Mouse (Mus musculus): Measurements from ENCODE around the gene Jpt1.
"Not testable (repeated sequence)": the region's sequence is repeated elsewhere in the genome, so short reads cannot be mapped to it uniquely, and the experiment has no call there.

The Jpt1 gene

DNA sequence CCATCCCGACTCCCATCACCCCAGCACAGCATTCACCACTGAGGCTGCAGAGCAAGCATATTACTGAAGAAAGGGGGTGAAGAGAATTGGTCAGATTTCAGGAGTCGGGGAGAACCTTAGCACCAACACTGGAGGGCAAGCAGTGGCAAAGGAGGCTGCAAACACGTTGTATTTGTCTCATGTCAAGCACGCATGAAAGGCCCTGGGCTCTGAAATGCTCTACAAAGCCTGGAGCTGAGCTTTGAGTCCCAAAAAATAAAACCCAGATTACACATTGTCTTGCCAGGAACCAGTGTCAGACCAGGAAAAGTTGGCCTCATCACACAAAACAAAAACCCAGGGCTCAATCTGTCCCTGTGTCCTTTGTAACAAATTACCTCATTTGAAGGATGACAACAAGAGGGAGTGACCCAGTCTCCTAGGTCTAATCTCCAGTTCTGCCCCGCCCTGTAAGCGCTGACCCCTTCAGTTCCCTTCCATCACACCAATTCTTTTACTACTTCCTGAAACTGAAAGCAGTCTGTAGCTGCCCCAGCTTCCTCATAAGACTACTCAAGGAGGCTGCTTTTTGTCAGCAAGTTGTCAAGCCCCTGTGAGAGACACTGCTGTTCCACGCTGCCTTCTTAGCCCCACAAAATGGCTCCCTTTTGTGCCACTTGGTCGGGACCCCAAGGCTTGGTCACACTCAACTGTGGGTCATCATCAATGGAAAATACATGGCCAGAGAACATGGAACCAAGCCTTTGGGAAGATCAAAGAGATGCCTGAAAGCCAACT is 1.6 kb downstream of the Jpt1 start:
- peak; percentile 74 to 79 for DNase-seq (ENCODE audit: low spot score in 2 of 2)

DNA sequence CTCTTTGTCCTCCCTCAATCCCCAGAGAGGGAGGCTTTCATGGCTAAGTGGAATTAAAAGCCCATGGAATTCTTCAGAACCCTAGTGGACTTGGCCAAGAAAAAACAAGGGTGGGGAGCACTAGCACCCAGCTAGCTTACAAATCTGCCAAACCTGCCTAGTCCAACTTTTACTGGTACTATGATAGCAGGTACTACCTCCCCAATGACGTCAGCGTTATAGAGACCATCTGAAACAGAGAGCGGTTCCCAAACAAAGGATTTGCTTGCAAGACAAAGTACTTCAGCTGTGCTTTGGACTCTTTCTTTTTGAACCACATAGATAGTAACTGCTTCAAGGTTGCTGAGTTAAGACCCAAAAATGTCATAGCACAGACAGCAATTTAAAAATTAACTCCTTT is 2.2 kb downstream of the Jpt1 start:
- DNase-seq (ENCODE audit: low spot score in 2 of 2): no peak

DNA sequence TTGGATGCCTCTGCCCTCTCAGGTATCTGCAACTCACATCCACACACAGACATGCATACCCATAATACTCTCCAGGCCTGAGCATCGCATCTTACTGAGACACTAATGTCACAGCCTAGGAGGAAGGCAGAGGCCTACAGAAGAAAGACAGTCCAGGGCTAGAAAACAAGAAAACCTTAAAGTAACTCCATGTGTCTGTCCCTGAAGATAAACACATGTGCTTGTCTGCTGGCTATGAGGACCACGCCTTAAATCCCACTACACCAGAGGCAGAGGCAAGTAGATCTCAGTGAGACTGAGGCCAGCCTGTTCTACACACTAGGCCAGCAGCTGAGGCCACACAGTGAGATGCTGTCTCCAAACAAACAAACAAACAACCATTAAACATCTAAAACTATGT is 3.1 kb downstream of the Jpt1 start:
- DNase-seq (ENCODE audit: low spot score in 2 of 2): peak in 1 of 2 experiments; percentile 42

DNA sequence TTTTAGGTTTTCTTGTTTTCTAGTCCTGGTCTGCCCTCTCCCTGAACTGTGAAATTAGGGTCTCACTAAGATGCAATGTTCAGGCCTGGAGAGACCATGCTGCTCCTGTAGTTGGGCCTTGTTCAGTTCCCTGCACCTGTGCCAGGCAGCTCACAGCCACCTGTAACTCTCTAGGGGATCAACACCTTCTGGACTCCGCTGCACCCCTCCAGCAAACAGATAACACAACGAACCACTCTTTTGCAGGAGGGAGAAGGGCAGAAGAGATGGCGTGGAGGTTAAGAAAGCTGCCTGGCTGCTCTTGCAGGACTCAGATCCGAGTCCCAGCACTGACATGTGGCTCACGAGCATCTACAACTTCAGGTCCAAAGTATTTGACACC is 3.7 kb downstream of the Jpt1 start:
- no peak for DNase-seq (ENCODE audit: low spot score in 2 of 2)

DNA sequence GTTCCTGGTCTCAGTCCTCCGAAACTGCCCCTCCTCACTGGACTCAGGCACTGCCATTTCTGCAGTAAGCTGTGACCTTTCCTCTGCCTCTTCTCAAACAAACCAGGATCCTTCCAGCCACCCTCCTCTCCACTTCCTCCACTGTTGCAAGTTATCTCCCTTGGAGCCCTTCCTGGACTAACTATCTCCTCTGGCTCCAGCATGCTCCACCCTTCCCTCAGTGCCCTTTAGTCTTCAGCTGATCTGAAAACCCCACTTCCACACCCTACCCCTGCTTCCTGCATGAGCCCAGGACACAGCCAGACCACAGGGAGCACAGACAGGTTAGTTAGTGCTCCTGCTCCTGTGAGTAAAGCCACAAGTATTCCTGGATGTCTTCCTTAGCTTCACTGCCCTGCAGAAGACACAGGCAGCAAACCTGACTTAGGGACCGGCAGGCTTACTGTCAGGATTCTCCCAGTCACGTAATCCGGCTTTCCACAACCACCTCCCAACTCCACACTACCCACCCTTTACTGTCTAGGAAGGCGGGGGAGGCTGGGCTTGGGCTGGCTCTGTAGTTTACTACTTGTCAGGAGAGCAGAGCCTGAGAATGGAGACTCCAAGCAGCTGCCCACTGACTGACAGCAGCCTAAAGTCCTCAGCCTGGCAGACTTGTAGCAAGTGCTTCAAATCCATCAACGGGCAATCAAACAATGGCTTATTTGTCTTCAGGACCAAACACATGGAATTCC is 4.2 kb downstream of the Jpt1 start:
- DNase-seq (ENCODE audit: low spot score in 2 of 2): peak in 1 of 2 experiments; percentile 41

DNA sequence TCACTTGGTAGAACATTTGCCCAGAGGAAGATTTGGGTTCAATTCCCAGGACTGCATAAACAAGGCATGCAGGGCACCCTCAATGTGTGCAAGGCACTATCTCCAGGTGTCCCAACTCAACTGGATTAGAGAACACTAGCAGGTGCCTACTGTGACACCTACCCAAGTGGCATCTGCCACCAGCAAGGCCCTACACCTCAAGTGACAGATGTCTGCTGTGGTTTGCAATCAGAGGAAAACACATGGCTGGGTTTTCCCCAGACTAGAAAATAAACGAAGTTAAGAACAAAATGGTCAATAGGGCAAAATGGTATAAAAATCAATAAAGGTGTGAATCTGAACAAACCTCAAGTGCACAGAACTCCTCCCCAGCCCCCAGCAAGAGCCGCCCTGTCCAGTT is 6.1 kb downstream of the Jpt1 start:
- peak; percentile 37 to 45 for DNase-seq (ENCODE audit: low spot score in 2 of 2)

DNA sequence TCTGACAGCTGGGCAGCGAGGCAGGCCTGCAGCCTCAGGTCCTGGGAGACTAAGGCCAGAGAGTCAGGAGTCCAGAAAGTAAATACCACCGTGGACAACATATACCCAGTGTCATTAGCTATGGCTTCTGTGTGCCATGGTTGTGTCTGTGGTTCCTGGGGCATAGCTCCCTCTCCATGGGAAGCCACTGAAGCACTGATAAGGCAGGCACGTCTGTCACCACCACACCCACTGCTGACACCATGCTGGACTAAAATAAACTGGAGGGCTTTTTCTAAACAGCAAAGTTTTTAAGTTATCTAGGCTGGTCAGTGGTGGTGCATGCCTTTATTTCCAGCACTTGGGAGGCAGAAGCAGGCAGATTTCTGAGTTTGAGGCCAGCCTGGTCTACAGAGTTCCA is 7.6 kb downstream of the Jpt1 start:
- peak in 1 of 2 experiments; percentile 48 for DNase-seq (ENCODE audit: low spot score in 2 of 2)

DNA sequence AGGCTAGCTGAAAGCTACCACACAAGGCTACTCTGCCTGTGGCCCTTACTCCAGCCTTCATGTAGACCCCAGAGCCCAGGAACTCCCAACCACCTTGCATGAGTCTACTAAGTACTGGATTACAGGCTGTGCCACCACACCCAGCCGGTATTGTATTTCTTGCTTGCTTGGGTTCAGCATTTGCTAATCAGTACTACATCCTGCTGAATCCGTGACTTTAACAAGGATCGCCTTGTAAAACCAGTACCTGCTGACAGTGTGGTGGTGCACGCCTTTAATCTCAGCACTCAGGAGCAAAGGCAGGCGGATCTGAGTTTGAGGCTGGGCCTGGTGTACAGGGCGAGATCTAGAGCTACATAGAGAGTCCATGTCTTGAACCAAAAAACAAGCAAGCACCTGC is 11.6 kb downstream of the Jpt1 start:
- no peak for DNase-seq (ENCODE audit: low spot score in 2 of 2)

DNA sequence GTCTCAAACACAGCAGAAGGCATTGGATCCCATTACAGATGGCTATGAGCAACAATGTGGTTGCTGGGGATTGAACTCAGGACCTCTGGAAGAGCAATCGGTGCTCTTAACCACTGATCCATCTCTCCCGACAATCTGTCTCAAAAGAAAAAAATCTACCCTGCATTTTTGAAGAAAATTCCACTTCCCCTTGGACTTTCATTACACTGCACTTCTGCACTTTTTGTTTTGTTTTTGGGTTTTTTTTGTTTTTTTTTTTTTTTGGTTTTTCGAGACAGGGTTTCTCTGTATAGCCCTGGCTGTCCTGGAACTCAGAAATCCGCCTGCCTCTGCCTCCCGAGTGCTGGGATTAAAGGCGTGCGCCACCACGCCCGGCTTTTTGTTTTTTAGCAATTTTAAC is 17.6 kb downstream of the Jpt1 start:
- not testable (repeated sequence) for DNase-seq (ENCODE audit: low spot score in 2 of 2)

DNA sequence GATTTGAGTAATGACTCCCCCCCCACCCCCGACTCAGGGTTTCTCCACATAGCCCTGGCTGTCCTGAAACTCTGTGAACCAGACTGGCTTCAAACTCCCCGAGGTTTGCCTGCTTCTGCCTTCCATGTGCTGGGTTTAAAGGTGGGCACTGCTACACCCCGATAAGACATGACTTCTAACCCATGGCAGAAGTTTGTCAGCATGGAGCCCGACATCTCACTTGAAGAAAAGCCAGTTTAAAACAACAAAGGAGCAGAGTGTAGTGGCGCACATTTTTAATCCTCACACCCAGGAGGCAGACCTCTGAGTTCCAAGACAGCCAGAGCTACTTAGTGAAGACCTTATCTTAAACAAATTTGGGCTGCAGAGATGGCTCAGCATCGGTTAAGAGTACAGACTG is 21.8 kb downstream of the Jpt1 start:
- no peak for DNase-seq (ENCODE audit: low spot score in 2 of 2)

DNA sequence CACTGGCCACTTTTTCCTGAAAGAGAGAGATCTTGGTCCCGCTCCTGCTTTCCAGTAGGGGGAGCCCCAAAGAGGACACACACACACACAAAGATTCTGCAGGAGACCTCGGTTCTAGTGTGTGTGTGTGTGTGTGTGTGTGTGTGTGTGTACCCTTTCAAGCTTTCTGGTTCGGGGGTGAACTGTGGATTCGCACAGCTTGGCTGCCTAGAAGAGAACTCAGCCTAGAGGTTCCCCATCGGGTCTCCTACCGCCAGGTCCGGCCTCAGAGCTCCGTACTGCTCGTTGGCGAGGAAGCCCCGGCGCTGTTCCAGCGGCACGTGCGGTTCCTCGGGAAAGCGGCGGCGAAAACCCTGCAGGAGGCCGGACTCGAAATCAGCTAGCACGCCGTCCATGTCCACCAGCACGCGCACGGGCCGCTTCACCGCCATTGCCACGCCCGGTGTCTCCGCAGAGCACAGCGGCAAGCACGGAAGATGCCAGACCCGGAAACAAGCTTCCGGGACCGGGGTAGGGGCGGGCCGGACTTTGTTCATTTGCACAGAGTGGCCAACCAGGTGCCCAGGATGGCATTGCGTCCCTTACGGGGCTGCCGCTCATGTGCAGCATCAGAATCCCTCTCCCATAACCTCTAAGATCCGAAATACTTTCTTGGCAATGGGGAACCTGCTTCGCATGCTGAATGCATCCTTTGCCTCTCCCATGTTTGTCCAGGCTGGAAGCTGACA is 22.7 kb downstream of the Jpt1 start, which contains the start of gene Nt5c:
Nt5c (minus strand) TSS at position 507 of the 728 bp plus-strand sequence.
- DNase-seq (ENCODE audit: low spot score in 2 of 2): peak; percentile 89 to 91

DNA sequence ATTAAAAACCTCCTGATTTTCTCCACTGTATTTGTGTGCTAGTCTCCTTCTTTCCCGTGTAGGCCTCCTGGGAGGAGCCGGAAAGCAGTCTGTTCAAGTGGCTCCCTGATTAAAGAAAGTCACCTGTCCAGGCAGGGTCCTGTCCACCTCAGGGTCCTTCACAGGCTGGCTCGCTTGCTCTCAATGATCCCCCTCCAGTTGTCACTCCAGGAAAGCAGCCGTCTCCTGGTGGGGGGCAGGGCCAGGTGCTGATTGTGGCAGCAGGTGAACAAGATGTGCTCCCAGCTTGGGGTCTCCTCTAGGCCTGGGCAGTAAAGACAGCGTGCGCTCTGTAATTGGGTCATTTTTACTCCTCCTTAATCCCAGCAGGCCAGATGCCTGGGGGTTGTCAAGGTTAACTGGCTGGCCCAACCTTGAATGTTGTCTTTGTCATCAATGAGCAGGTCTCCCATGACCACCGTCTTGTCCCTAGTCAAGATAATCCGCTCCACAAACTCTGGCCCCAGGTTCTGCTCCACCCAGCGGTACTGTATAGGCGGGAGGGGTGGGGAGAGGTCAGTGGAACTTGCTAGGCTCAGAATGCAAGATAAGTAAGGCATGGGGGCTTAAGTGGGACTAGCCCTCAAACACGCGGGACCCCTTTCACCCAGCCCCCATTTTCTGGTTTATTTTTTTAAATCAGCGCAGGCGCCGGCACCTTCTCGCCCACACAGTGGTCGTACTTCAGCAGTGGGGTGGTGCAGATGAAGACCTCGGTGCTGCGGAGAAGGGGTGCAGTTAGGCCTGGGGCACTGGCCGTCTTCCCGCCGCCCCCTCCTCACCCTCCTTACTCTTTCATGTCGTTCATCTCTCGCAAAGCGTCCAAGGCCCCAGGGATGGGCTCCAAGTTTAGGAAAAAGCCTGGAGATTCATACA is 23.5 kb downstream of the Jpt1 start:
- DNase-seq (ENCODE audit: low spot score in 2 of 2): no peak

DNA sequence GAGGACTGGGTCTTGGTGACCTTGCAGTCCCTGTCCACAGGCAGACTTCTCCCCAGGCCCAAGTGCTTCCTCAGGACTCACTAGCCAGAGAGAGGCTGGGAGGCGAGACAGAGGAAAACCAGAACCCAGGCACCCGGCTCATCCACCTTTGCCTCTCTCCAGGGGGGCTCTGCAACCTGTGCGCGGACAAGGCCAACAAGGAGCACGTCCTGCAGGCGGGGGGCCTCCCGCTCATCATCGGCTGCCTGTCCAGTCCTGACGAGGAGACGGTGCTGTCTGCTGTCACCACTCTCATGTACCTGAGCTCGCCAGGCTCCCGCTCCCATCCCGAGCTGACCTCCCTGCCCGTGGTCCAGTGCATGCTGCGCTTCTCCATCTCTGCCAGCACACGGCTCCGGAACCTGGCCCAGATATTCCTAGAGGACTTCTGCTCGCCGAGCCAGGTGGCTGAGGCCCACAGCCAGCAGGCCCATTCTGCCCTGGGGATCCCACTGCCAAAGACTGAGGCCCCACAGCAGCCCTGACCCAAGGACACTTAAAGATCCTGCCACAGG is 25.6 kb downstream of the Jpt1 start:
- no peak for DNase-seq (ENCODE audit: low spot score in 2 of 2)

DNA sequence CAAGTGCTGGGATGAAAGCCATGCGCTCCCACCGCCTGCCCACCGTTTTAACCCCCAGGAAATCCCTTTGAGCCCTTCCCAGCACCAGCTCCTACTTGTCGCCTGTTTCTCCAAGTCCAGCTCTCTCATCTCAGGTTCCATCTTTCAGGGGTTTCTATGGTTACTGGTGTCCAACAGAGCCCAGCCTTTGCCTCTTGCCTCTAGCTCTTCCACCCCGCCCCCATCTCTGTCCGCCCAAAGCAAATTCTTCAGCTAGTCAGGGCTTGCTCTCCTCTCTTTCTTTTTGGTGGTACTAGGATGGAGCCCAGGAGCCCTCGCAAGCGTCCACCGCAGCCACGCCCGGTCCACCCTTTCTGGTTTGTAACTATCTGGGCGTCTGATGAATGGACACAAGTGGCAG is 29.0 kb downstream of the Jpt1 start:
- no peak for DNase-seq (ENCODE audit: low spot score in 2 of 2)

DNA sequence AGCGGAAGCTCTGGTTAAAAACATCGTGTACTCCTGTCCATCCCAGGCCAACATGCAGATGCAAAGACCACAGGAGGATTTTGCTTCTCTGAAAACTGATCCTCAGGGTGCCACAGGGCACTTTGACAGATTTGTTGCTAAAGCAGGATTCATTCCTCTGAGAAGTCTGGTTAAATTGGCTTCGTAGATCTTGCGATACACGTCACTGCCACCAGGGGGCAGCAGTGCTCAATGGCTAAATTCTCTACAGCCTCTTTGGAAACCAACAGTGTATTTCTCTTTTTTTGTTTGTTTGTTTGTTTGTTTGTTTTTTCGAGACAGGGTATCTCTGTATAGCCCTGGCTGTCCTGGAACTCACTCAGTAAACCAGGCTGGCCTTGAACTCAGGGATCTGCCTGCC is 30.5 kb downstream of the Jpt1 start:
- DNase-seq (ENCODE audit: low spot score in 2 of 2): peak; percentile 53 to 65

DNA sequence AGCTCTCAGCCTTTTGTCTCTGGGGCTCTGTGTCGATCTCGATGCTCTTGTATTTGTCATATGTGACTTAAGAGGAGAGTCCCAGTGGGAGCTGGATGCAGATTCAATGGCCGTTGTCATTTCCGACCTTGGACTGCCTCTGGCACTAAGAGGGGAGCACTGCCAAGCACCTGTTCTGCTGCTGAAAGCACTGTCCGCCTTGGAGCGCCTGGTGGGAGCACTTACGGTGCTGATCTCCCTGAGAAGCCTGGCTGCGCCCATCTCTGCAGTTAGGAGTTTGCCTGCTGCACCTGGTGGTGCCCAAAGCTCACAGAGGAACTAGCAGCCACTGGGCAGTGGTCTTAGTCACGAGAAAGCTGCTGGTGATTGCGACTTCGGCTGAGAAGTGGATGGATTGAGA is 30.9 kb downstream of the Jpt1 start:
- no peak for DNase-seq (ENCODE audit: low spot score in 2 of 2)

DNA sequence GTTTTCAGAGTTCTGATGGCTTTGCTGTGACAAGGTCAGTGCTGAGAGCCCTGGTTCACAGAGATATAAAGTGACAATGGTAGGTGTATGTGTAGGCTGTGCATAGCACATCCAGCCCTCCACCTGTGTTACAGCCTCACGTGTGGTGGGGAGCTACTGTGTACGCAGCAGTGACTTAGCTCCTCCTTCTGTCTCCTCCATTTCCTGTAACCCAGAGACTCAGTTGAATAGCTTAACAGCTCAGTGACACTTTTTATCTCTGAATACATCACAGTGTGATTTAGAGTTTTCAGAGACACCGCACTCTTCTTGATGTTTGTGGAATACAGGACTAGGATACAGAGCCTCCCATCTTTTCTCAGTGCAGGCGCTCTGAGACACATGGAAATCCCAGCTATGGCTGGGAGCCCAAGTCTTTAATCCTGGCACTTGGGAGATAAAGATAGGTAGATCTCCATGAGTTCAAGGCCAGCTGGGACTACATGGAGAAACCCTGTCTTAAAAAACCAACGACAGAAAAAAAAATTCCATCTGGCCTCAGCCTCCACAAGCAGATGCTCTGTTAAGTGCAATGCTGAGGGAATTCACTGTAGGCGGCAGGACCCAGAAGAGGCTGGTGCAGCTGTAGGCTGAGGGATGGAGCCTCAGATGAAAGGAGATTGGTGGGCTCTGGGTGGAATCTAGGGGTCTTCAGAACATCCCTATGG is 32.5 kb downstream of the Jpt1 start:
- no peak for DNase-seq (ENCODE audit: low spot score in 2 of 2)

DNA sequence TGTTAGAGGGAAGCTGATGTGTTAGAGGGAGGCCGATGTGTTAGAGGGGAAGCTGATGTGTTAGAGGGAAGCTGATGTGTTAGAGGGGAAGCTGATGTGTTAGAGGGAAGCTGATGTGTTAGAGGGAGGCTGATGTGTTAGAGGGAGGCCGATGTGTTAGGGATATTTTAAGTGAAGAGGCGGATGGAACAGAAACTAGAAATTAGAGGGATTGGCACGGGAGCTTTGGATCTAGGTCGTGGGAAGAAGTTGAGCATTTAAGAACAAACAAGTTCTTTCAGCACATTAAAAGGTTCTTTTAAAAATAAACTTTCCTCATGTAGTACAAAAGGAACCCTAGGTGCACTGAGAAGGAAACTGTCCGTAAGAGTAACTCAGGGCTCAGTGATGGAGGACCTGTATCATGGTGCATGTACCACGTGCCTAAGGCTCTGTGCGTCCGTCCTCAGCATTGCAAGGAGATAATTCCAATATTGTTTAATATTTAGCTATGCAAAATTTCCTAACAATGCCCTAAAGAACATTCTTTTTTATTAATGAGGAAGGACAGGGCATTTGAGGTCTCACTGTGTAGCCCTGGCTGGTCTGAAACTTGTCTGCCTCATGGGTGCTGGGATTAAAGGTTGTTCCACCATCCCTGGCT is 35.8 kb downstream of the Jpt1 start:
- no peak for DNase-seq (ENCODE audit: low spot score in 2 of 2)

DNA sequence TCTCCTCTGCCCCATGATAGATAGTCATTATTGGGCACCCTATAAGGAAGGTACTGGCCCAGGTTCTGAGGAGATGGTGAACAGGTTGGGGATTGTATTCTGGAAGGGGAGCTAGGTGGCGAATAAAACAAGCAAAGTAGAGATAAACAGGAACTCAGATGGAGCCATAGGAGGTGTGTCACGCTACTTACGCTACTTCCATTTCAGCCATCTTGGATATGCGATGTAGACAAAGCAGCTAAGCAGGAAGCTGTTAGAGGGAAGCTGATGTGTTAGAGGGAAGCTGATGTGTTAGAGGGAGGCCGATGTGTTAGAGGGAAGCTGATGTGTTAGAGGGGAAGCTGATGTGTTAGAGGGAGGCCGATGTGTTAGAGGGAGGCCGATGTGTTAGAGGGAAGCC is 36.8 kb downstream of the Jpt1 start:
- DNase-seq (ENCODE audit: low spot score in 2 of 2): not testable (repeated sequence)

DNA sequence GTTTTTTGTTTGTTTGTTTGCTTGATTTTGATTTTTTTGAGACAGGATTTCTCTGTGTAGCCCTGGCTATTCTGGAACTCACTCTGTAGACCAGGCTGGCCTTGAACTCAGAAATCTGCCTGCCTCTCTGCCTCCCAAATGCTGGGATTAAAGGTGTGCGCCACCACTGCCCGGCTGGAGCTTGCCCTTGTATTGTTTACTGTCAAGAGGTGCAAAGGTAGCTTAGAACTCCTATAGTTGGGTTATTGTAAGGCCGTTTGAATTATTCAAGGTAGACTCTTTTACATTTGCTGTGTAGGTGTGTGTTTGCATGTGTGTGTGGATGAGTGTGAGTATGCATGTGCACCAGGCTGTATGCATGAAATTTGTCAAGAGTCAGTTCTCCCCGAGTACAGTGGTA is 37.6 kb downstream of the Jpt1 start:
- not testable (repeated sequence) for DNase-seq (ENCODE audit: low spot score in 2 of 2)

Data from spleen, postnatal 36 days (tissue).